Mouse (Mus musculus): ENCODE measurements at regions not wholly inside any gene's neighbourhood (a gene's known extent, or its start where the extent isn't known, plus 50 kb on each side); places are given as distances from the start of the nearest gene placed in this dataset.

DNA sequence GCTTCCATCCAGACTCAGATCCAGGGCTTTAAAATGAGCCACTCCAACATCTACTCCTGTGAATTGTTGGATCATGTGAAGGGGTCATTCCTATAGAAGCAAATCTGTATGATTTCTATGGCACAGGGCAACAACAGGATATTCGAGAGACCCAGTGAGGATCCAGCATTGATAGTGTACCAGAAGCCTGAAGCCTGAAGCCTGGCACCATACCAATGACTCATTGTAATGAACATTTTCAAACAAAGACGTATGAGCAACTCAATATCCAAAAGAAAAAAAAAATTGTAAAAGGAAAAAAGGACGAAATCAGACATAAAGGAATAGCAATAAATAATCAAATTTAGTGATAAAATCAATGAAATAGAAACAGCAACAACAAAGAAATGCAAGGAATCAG, 991.5 kb downstream of the Slc22a22 start:
- no peak overlapping the region for H3K27ac ChIP-seq
- ATAC-seq (replicated peaks; ENCODE audit: low FRiP score, low read depth) (no peak), DNase-seq (ENCODE audit: low spot score) (no peak)
- H3K4me3 ChIP-seq (replicated peaks; ENCODE audit: low read depth, low read length) = no peak overlapping the region
- no peak for TF ChIP-seq CTCF (IDR thresholded peaks at IDR 0.05; ENCODE audit: low read depth)
- H3K4me1 ChIP-seq (replicated peaks; ENCODE audit: insufficient read depth, low read length) = no peaks in the 10 kb centered on the region
- H3K4me2 ChIP-seq (ENCODE audit: low read length) = no peak overlapping the region
- WGBS = 89% methylated on average over 3 of the region's 3 CpGs
- H3K9ac ChIP-seq (ENCODE audit: low read depth, low read length) = no peak overlapping the region
- H3K27me3 ChIP-seq (ENCODE audit: insufficient read depth, low read length) = no peaks in the 10 kb centered on the region
- no peaks in the 10 kb centered on the region for H3K36me3 ChIP-seq (ENCODE audit: insufficient read depth, low read length)
- H3K9me3 ChIP-seq (replicated peaks; ENCODE audit: low read length) = no peaks in the 10 kb centered on the region

DNA sequence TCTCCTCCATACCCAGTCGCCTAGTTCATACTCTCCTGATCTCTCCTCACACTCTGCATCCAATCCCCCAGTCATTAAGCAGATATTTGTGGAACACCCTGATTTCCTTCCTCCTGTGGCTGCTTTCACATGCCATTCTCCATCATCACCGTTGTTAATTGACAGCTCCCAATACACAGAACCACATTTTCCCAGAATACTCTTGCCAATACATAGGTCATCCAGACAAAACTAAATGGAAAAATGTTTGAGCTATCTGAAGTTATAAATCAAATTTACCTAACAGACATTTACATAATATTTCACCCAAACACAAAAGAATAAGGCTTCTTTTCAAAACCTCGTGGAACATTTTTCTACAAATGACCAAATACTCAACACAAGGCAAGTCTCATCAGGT, 992.7 kb downstream of the Slc22a22 start:
- Histone ChIP-seq H3K4me3 (replicated peaks; ENCODE audit: low read depth, low read length) (no peak overlapping the region), H3K27ac (no peak overlapping the region), H3K9ac (ENCODE audit: low read depth, low read length) (no peak overlapping the region), H3K4me2 (ENCODE audit: low read length) (no peak overlapping the region), H3K9me3 (replicated peaks; ENCODE audit: low read length) (no peaks in the 10 kb centered on the region), H3K27me3 (ENCODE audit: insufficient read depth, low read length) (no peaks in the 10 kb centered on the region), H3K36me3 (ENCODE audit: insufficient read depth, low read length) (no peaks in the 10 kb centered on the region), H3K4me1 (replicated peaks; ENCODE audit: insufficient read depth, low read length) (no peaks in the 10 kb centered on the region)
- DNase-seq (ENCODE audit: low spot score) = no peak
- no peak for ATAC-seq (replicated peaks; ENCODE audit: low FRiP score, low read depth)
- no peak for TF ChIP-seq CTCF (IDR thresholded peaks at IDR 0.05; ENCODE audit: low read depth)
- 82% methylated on average over 3 of the region's 3 CpGs for WGBS

DNA sequence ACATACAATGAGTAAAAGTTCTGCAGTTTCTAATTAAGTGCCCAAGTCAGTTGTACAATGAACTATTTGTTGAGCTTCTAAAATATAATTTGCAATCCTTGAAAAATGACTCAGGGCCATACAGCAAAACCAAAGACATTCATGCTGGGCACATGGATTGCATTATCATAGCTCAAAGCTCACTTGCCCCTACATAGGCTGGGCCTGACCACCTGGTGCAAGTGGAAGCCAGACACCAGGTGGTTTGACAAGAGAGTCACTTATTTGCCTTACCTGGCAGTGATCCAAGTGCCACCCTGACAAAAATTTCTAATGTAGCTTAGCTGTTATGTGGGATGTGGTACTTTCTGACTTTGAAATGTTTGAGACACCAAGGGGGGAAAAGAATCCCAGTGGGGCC, 997.7 kb downstream of the Slc22a22 start:
- Histone ChIP-seq H3K4me3 (replicated peaks; ENCODE audit: low read depth, low read length) (no peak overlapping the region), H3K4me2 (ENCODE audit: low read length) (no peak overlapping the region), H3K36me3 (ENCODE audit: insufficient read depth, low read length) (no peaks in the 10 kb centered on the region), H3K9ac (ENCODE audit: low read depth, low read length) (no peak overlapping the region), H3K27ac (no peak overlapping the region), H3K4me1 (replicated peaks; ENCODE audit: insufficient read depth, low read length) (no peaks in the 10 kb centered on the region), H3K27me3 (ENCODE audit: insufficient read depth, low read length) (no peaks in the 10 kb centered on the region), H3K9me3 (replicated peaks; ENCODE audit: low read length) (no peaks in the 10 kb centered on the region)
- DNase-seq (ENCODE audit: low spot score) = no peak
- ATAC-seq (replicated peaks; ENCODE audit: low FRiP score, low read depth) = no peak
- no peak for TF ChIP-seq CTCF (IDR thresholded peaks at IDR 0.05; ENCODE audit: low read depth)

DNA sequence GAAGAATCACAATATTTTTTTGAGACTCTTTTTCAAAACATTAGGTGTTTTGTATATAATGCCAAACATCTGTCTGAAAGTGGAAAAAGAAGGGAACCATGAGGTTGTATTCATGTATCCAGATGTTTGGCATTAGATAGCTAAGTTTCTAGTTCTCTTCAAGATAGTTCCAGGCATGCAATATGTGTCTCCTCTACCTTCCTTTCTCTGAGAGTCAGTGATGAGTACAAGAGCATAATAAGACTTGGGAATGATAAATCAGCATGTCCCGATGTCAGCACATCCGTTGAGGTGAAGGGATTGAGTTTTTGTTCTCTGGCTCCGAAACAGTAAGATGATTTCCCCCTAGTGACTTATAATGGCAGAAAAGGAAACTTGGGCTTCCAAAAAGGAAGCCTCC, 998.4 kb downstream of the Slc22a22 start:
- no peaks in the 10 kb centered on the region for H3K9me3 ChIP-seq (replicated peaks; ENCODE audit: low read length)
- no peak for TF ChIP-seq CTCF (IDR thresholded peaks at IDR 0.05; ENCODE audit: low read depth)
- no peak overlapping the region for H3K4me2 ChIP-seq (ENCODE audit: low read length)
- H3K9ac ChIP-seq (ENCODE audit: low read depth, low read length) = no peak overlapping the region
- H3K4me1 ChIP-seq (replicated peaks; ENCODE audit: insufficient read depth, low read length) = no peaks in the 10 kb centered on the region
- WGBS = 59% methylated on average over 3 of the region's 3 CpGs
- no peak overlapping the region for H3K4me3 ChIP-seq (replicated peaks; ENCODE audit: low read depth, low read length)
- DNase-seq (ENCODE audit: low spot score) (no peak), ATAC-seq (replicated peaks; ENCODE audit: low FRiP score, low read depth) (no peak)
- H3K27me3 ChIP-seq (ENCODE audit: insufficient read depth, low read length) = no peaks in the 10 kb centered on the region
- H3K27ac ChIP-seq = no peak overlapping the region
- no peaks in the 10 kb centered on the region for H3K36me3 ChIP-seq (ENCODE audit: insufficient read depth, low read length)

DNA sequence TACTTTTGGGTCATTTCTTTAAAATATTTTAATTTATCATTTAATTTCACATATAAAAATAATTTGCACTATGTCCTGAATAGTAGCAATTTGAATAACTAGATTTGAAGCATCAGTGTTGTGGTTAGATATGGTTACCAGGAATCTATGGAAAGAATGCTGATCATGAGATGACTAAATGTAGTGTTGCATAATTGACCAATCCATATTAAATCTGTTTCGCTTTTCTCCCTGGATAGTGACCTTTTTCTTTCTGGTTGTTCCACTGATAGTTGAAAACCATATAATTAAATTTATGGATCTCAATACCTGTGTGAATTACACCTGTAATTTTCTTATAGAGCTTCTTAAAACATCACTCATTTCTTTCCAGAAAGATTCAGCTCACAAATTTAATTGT, 1003.7 kb downstream of the Slc22a22 start:
- H3K27me3 ChIP-seq (ENCODE audit: insufficient read depth, low read length) = no peaks in the 10 kb centered on the region
- H3K4me3 ChIP-seq (replicated peaks; ENCODE audit: low read depth, low read length) = no peak overlapping the region
- DNase-seq (ENCODE audit: low spot score) (no peak), ATAC-seq (replicated peaks; ENCODE audit: low FRiP score, low read depth) (no peak)
- H3K27ac ChIP-seq = no peak overlapping the region
- H3K4me2 ChIP-seq (ENCODE audit: low read length) = no peak overlapping the region
- no peaks in the 10 kb centered on the region for H3K36me3 ChIP-seq (ENCODE audit: insufficient read depth, low read length)
- WGBS = 93% methylated on average over 1 of the region's 1 CpGs
- H3K9ac ChIP-seq (ENCODE audit: low read depth, low read length) = no peak overlapping the region
- no peak for TF ChIP-seq CTCF (IDR thresholded peaks at IDR 0.05; ENCODE audit: low read depth)
- H3K9me3 ChIP-seq (replicated peaks; ENCODE audit: low read length) = no peaks in the 10 kb centered on the region
- no peaks in the 10 kb centered on the region for H3K4me1 ChIP-seq (replicated peaks; ENCODE audit: insufficient read depth, low read length)

DNA sequence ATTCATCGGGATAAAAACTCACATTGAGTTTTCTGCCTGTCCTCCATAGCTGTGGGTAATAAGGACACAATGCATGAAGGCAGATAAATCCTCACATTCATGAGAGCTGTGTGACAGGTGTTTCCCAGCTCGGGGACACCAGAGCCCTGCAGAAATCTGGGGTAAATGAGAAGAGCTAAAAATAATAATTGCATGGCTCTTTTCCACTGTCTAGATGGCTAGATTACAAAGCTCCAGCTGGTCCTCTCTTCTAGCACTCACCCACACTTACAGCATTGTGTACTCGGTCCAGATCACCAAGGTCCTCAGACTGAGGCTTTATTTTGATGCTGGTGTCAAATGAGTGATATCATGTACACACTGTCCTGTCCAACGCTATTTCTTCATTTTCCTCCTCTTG, 1025.5 kb downstream of the Slc22a22 start:
- H3K36me3 ChIP-seq (ENCODE audit: insufficient read depth, low read length) = no peaks in the 10 kb centered on the region
- no peak overlapping the region for H3K4me2 ChIP-seq (ENCODE audit: low read length)
- H3K4me3 ChIP-seq (replicated peaks; ENCODE audit: low read depth, low read length) = no peak overlapping the region
- H3K27ac ChIP-seq = no peak overlapping the region
- DNase-seq (ENCODE audit: low spot score) (no peak), ATAC-seq (replicated peaks; ENCODE audit: low FRiP score, low read depth) (no peak)
- no peaks in the 10 kb centered on the region for H3K27me3 ChIP-seq (ENCODE audit: insufficient read depth, low read length)
- 28% methylated on average over 4 of the region's 4 CpGs for WGBS
- no peak for TF ChIP-seq CTCF (IDR thresholded peaks at IDR 0.05; ENCODE audit: low read depth)
- H3K9ac ChIP-seq (ENCODE audit: low read depth, low read length) = no peak overlapping the region
- no peaks in the 10 kb centered on the region for H3K9me3 ChIP-seq (replicated peaks; ENCODE audit: low read length)
- H3K4me1 ChIP-seq (replicated peaks; ENCODE audit: insufficient read depth, low read length) = 0 out of 2 replicates have a peak, but pooled peaks cover 2% of the 10 kb centered on the region

DNA sequence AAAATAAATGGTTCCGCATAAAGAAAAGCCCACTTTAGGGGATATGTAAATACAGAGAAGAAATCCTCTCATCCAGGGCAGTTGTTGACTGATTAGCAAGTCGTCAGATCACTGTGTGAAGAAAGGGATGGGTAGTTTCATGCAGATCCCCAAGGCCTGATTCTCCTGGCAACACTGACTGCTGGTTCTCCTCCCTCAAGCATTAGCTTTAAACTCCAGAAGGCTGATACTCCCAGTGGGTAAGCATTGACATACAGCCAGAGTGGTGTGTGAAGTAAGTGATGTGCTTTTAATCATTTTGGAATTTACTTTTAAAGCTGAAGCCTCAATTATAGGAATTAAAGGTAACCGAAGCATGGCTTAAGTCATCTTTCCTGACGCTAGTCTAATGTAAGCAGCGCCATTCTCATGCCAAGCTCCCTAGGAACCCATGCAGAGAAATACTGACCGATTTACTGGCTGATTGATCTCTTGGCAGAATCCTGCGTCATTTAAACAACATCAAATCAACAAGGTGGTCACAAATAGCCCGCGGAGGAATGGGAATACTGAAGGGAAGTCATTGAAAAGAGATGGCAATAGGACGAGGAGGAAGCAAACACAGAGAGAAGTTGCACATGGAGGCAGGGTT, 1029.3 kb downstream of the Slc22a22 start:
- Histone ChIP-seq H3K9me3 (replicated peaks; ENCODE audit: low read length) (no peaks in the 10 kb centered on the region), H3K27me3 (ENCODE audit: insufficient read depth, low read length) (no peaks in the 10 kb centered on the region), H3K27ac (no peak overlapping the region), H3K4me1 (replicated peaks; ENCODE audit: insufficient read depth, low read length) (0 out of 2 replicates have a peak, but pooled peaks cover 2% of the 10 kb centered on the region), H3K36me3 (ENCODE audit: insufficient read depth, low read length) (no peaks in the 10 kb centered on the region), H3K4me3 (replicated peaks; ENCODE audit: low read depth, low read length) (no peak overlapping the region), H3K9ac (ENCODE audit: low read depth, low read length) (no peak overlapping the region), H3K4me2 (ENCODE audit: low read length) (no peak overlapping the region)
- 74% methylated on average over 10 of the region's 10 CpGs for WGBS
- DNase-seq (ENCODE audit: low spot score) (no peak), ATAC-seq (replicated peaks; ENCODE audit: low FRiP score, low read depth) (no peak)
- no peak for TF ChIP-seq CTCF (IDR thresholded peaks at IDR 0.05; ENCODE audit: low read depth)
